Mouse (Mus musculus): Measurements from ENCODE around the gene Mknk1.

Mknk1 gene

GRCm38 (mm10) chr4:115838696-115839641 lies at the start of gene Mknk1:
Gene Mknk1, plus strand, starts transcription at chr4:115839198.
- peak; percentile 80 to 92 for DNase-seq (ENCODE audit: low spot score in 2 of 2)

DNA sequence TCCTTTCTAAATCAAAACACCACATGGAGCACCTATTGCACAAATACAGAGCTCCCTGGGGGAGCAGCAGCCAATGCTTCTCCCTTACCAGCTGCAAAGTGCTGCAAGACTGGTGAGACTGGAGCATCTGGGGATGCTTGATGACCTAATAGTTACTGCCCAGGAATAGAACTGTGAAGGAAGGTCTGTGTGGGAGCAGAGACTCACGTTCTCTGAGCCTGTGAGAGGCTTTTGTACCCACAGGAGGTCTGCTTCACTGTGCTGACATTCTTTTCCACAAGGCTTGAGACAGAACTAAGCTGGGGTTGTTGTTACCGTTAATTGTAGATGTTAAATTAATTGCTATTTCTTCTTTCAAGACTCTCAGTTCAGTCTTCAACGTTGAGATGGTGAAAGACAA lies 48.1 kb upstream of the Mknk1 start:
- DNase-seq (ENCODE audit: low spot score in 2 of 2), result peak; percentile 30 to 73

GRCm38 (mm10) chr4:115795360-115795759 lies 43.6 kb upstream of the Mknk1 start:
- no peak for DNase-seq (ENCODE audit: low spot score in 2 of 2)

DNA sequence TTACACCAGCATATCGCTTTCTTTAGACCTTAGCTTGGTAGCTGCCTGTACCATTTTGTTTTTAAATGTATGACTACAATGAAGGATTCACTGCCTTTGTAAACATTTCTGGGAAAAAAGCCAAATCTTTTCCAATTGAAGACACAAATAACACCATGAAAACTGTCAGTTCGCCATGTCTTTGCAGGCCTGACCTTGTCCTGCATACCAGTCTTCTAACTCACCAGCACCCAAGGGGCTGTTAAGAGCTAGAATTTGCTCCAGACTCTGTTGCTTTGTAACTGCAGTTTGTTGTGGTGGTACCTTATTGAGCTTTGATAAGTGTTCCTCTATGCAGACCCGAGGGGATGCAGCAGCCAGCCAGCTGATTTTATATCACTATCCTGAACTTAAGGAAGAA lies 39.0 kb upstream of the Mknk1 start:
- no peak for DNase-seq (ENCODE audit: low spot score in 2 of 2)

DNA sequence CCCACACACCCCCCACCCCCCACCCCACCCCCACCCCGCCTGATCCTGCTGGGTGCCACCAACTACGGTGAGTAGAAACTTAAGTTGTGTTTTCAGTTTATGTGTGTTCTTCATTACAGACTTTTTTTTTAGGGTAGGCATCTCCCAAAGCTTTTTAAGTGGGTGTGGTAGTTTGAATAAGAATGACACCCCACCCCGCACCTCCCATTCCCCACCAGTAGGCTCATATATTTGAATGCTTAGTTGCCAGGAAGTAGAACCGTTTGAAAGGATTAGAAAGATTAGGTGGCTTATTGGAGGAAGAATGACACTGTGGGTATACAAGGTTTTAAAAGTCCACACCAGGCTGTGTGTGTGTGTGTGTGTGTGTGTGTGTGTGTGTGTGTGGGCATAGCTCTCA lies 26.7 kb upstream of the Mknk1 start:
- DNase-seq (ENCODE audit: low spot score in 2 of 2), result no peak

- DNase-seq (ENCODE audit: low spot score in 2 of 2), result no peak
These were observed 23.4 kb upstream of the Mknk1 start for GRCm38 (mm10) chr4:115815606-115816005.

DNA sequence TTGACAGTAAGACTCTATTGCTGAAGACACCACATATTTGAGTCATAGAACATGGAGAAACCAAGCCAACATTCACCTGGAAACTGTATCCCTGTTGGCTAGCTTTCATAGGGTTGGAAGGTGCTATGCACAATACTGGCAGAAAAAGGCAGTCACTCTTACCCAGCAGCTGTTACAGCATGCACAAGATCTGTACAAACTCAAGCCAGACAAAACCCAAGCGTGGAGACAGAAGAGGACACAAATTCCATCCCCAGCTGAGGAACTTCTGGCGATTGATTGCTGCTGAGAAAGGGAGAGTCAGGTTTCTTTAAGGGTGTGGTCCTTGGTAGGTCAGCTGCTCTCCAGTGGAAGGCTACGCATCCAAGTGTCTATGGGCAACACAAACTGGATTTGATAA lies 18.8 kb upstream of the Mknk1 start:
- DNase-seq (ENCODE audit: low spot score in 2 of 2), result no peak

DNA sequence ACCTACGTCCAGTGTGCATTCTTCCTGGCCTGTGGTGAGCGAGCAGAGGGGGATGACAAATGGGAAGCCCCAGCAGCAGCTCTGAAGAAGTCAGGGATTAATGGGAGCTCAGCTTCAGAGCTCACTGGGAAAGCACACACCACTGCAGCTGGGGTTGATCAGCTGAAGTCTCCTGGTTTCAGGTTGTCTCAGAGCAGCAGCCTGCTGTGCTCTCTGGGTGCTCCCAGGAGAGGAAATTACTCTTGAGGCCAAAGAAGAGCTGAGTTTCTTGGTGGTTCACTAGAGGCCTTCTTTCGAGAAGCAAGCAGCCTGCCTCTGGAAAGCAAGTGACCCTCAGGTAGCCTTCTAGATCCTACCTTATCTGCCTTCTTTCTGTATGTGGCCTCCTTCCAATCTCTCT lies 18.1 kb upstream of the Mknk1 start:
- DNase-seq (ENCODE audit: low spot score in 2 of 2), result no peak

DNA sequence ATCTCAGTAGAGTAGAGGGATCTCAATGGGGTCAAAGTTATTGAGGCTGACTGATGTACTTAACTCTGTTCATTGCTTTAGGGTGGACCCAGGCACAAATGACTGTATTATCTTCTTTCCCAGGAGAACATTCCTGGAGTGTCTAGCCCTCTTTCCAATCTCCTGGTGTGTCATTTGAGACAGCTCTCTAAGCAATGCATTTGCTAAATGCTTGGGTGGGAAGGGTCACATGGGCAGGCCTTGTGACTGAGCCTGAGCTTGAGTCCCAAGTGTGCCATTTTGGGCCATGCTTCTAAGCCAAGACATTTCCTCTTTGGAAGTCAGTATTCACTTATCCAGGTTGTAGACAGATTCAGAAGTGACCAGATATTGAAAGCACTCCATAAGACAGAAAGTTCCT lies 17.6 kb upstream of the Mknk1 start:
- no peak for DNase-seq (ENCODE audit: low spot score in 2 of 2)

- DNase-seq (ENCODE audit: low spot score in 2 of 2), result no peak
These were observed 17.1 kb upstream of the Mknk1 start for GRCm38 (mm10) chr4:115821928-115822327.

GRCm38 (mm10) chr4:115824178-115824577 lies 14.8 kb upstream of the Mknk1 start:
- DNase-seq (ENCODE audit: low spot score in 2 of 2), result no peak

- DNase-seq (ENCODE audit: low spot score in 2 of 2), result no peak
These were observed 13.7 kb upstream of the Mknk1 start for GRCm38 (mm10) chr4:115825271-115825670.

GRCm38 (mm10) chr4:115827066-115827465 lies 11.9 kb upstream of the Mknk1 start:
- DNase-seq (ENCODE audit: low spot score in 2 of 2), result no peak

- DNase-seq (ENCODE audit: low spot score in 2 of 2), result no peak
These were observed 11.5 kb upstream of the Mknk1 start for GRCm38 (mm10) chr4:115827535-115827887.

DNA sequence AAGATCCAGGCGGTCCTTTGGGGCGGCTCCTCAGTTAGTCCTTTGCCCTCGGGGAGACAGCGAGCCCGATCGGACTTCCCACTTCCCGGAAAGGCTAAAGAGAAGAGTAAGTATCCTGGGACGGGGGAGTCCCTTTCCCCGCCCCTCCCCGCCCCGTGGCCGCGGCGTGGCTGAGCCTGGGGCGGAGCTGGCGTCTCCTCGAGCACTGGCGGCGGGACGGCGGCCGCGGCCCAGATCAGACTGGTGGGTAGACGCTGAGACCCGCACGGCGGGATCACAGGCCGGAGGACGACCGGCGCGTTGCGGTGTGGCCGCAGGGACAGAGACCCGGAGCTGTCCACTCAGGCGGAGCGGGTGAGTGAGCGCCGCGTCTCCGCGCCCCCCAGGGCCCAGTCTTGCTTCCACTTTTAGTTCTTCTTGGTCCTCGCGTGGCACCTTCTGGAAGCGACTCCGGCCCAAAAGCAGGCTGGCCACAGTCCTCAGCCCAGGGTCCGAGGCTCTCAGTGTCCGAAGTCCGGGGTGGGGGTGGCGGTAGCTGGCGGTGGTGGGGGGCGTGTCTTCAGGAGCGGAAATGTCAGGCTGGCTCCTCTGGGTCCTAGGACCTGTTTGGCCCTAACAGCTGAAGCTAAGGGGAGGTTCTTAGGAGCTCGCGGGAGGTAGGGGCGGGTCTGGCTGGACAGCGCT lies 11.0 kb upstream of the Mknk1 start, which contains the start of gene Mob3c:
Mob3c (plus strand) TSS at position 205 of the 684 bp plus-strand sequence.
- no peak for DNase-seq (ENCODE audit: low spot score in 2 of 2)

DNA sequence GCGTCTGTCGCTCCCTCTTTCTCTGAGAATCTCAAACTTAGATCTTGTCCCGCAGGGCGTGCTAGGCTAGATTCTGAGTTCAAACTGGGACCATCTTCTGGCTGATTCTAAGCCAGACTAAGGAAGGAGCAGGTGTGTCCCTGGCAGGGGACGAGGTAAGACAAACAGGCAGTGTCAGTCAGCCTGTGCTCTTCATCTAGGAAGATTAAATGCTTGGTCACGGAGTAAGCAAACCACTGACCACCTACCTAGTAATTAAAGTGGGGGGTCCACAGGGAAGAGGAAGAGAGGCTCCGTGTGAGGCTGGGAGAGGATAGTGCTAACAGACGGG lies 10.5 kb upstream of the Mknk1 start:
- no peak for DNase-seq (ENCODE audit: low spot score in 2 of 2)

GRCm38 (mm10) chr4:115830491-115830890 lies 8.5 kb upstream of the Mknk1 start:
- DNase-seq (ENCODE audit: low spot score in 2 of 2), result no peak

- DNase-seq (ENCODE audit: low spot score in 2 of 2), result no peak
These were observed 7.8 kb upstream of the Mknk1 start for GRCm38 (mm10) chr4:115831221-115831620.

DNA sequence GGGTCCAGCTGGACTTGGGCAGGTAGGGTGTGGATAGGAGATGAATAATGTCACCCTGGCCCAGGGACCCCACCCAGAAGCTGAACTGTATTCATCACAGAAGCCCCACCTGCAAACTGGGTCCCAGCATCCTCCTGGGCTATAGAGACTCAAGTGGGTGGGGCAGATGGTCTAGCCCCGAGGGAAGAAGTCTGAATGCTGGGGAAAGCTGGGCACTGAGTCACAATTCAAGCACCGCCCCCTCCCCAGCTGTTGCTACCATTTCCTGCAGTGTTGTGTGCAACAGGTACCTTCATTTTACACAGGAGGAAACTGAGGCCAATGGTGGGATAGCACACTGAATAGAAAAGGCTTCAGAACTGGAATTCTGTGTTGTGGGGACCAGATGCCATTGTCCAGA lies 7.0 kb upstream of the Mknk1 start:
- no peak for DNase-seq (ENCODE audit: low spot score in 2 of 2)

- no peak for DNase-seq (ENCODE audit: low spot score in 2 of 2)
These were observed 3.4 kb upstream of the Mknk1 start for GRCm38 (mm10) chr4:115835576-115835975.

- no peak for DNase-seq (ENCODE audit: low spot score in 2 of 2)
These were observed 802 bp upstream of the Mknk1 start for GRCm38 (mm10) chr4:115838196-115838595.

DNA sequence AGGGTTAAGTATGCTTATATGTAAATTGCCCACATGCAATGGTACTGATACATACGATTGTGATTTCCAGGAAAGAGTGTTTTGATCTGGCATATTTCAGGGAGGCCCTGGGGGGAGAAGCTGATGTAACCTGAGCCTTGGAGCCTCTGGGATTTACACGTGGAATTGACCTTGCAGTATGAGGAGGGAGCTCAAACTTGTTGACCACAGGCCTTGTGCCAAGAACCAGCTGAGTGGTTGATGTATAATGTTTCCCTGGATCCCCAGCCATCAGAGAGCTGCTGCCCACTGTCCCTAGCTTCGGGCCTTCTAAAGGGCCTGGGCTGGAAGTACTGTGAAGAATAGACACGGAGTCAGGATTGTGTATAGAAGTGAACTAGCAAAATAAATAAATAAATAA lies 958 bp downstream of the Mknk1 start:
- no peak for DNase-seq (ENCODE audit: low spot score in 2 of 2)

DNA sequence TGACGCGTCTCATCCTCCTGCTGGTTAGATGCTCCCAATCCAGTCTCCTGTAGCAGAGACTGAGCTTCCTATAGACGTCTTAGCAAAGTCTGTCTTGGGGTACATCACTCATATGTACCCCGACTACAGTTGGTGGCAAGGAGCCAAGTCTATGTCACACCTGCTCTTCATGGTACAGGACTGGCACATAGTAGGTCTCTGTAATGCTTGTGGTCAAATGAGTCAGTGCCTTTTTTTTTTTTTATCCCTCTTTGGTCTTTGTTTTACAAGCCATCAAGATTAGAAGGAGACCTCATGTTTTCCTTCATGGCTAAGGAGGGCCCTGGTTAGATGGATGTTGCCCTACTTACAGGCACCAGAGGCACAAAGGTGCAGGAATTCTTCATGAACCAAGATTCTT lies 1.8 kb downstream of the Mknk1 start:
- no peak for DNase-seq (ENCODE audit: low spot score in 2 of 2)
